Mouse (Mus musculus) heart, embryonic 15.5 days (tissue): ENCODE measurements around the gene Ccl17. TPM values are rescaled to one million over a fixed set of nuclear protein-coding genes. Genes with fewer than 3 reads are reported as not detected.
A peak's percentile ranks its signal among the peaks of the same experiment; 100 is the strongest.
"Not testable (repeated sequence)": the region's sequence is repeated elsewhere in the genome, so short reads cannot be mapped to it uniquely, and the experiment has no call there.

ENCODE experiments used
- ATAC-seq: fragments of 200-750 bp; cut with Nextera tagmentation; replicated peaks from 2 replicates; pipeline ENCODE4 v1.8.0; 2017; ENCODE audit warnings: low read depth, moderate TSS enrichment; ENCODE audit not compliant: insufficient number of reproducible peaks, insufficient read depth, low FRiP score
- H3K27ac ChIP-seq: fragments of 300-500 bp; sonication (generic); 2 replicates; pipeline ENCODE4 v1.5.1; 2015; ENCODE audit warnings: mild to moderate bottlenecking, inconsistent platforms
- H3K27me3 ChIP-seq: fragments of 300-500 bp; sonication (generic); 2 replicates; pipeline ENCODE4 v1.6.1; 2015; ENCODE audit warnings: inconsistent platforms
- H3K36me3 ChIP-seq: fragments of 300-500 bp; sonication (generic); 2 replicates; pipeline ENCODE4 v1.6.1; 2015; ENCODE audit warnings: mild to moderate bottlenecking, inconsistent platforms
- H3K4me1 ChIP-seq: fragments of 300-500 bp; sonication (generic); replicated peaks from 2 replicates; pipeline ENCODE4 v1.6.1; 2015; ENCODE audit warnings: inconsistent platforms
- H3K4me2 ChIP-seq: fragments of 300-500 bp; sonication (generic); 2 replicates; pipeline ENCODE4 v1.6.1; 2015; ENCODE audit warnings: inconsistent platforms, mild to moderate bottlenecking, moderate library complexity
- H3K4me3 ChIP-seq: fragments of 300-500 bp; sonication (generic); 2 replicates; pipeline ENCODE4 v1.5.1; 2015; ENCODE audit warnings: mild to moderate bottlenecking, inconsistent platforms
- H3K9ac ChIP-seq: fragments of 300-500 bp; sonication (generic); 2 replicates; pipeline ENCODE4 v1.6.1; 2015; ENCODE audit warnings: mild to moderate bottlenecking, inconsistent platforms
- H3K9me3 ChIP-seq: fragments of 300-500 bp; sonication (generic); replicated peaks from 2 replicates; pipeline ENCODE4 v1.6.1; 2016; ENCODE audit warnings: inconsistent platforms
- WGBS: fragments of 180-500 bp; shearing (Covaris S2); methylation state at CpG from one replicate; pipeline ENCODE4 v1.1.7; 2015; ENCODE audit warnings: mixed read lengths; 5-methylcytosine and 5-hydroxymethylcytosine counted together
- polyA plus RNA-seq: library from polyadenylated mRNA; unstranded; fragments of >200 nt; fragmentation: Nextera tagmentation; extraction: Ambion mirVana; gene quantifications from 2 replicates; pipeline ENCODE4 v1.2.1, GENCODE M21; 2015

The Ccl17 gene
- polyA plus RNA-seq, 1 experiment from 2014 or later, result 0.26 TPM

GRCm38 (mm10) chr8:94833901-94834405, 23.7 kb downstream of the Ccl17 start:
- H3K4me2 ChIP-seq, ATAC-seq, H3K4me3 ChIP-seq, H3K27me3 ChIP-seq, H3K9ac ChIP-seq, H3K27ac ChIP-seq, H3K9me3 ChIP-seq: not testable (repeated sequence)
- 74% methylated on average over 7 of the region's 7 CpGs for WGBS
- peaks cover 25% of the 10 kb centered on the region for H3K36me3 ChIP-seq
- peaks cover 17% of the 10 kb centered on the region for H3K4me1 ChIP-seq

GRCm38 (mm10) chr8:94835751-94836150, 25.5 kb downstream of the Ccl17 start:
- not testable (repeated sequence) for H3K4me2 ChIP-seq, ATAC-seq, H3K27ac ChIP-seq, H3K9me3 ChIP-seq, H3K4me3 ChIP-seq, H3K9ac ChIP-seq, H3K27me3 ChIP-seq
- 94% methylated on average over 13 of the region's 13 CpGs for WGBS
- H3K4me1 ChIP-seq, result peaks cover 17% of the 10 kb centered on the region
- peaks cover 13% of the 10 kb centered on the region for H3K36me3 ChIP-seq

GRCm38 (mm10) chr8:94836456-94837240, 26.4 kb downstream of the Ccl17 start:
- Histone ChIP-seq H3K4me1 (peaks cover 17% of the 10 kb centered on the region), H3K4me3 (peak overlapping the region; percentile 100), H3K4me2 (peak overlapping the region; percentile 91), H3K9me3 (no peaks in the 10 kb centered on the region), H3K27me3 (no peaks in the 10 kb centered on the region), H3K36me3 (peaks cover 6% of the 10 kb centered on the region), H3K9ac (peak overlapping the region; percentile 97), H3K27ac (no peak overlapping the region)
- 57% methylated on average over 11 of the region's 11 CpGs for WGBS
- ATAC-seq, result no peak

- Histone ChIP-seq H3K4me2 (peak within 1 kb of the TSS; percentile 91), H3K9me3 (no peaks in the 10 kb centered on the region), H3K4me3 (peak within 1 kb of the TSS; percentile 100), H3K27me3 (no peaks in the 10 kb centered on the region), H3K27ac (peak within 1 kb of the TSS; percentile 99), H3K9ac (peak within 1 kb of the TSS; percentile 97), H3K4me1 (peaks cover 17% of the 10 kb centered on the region), H3K36me3 (0 out of 2 replicates have a peak, but pooled peaks cover 4% of the 10 kb centered on the region)
- ATAC-seq, result peak; percentile 97
- WGBS, result under 1% methylated on average over 82 of the region's 82 CpGs
Measured at GRCm38 (mm10) chr8:94837662-94838574, 27.7 kb downstream of the Ccl17 start, which contains the start of the genes Coq9 and Ciapin1. Gene Coq9, plus strand, starts transcription at chr8:94838321. Gene Ciapin1, minus strand, starts transcription at chr8:94838358.

DNA sequence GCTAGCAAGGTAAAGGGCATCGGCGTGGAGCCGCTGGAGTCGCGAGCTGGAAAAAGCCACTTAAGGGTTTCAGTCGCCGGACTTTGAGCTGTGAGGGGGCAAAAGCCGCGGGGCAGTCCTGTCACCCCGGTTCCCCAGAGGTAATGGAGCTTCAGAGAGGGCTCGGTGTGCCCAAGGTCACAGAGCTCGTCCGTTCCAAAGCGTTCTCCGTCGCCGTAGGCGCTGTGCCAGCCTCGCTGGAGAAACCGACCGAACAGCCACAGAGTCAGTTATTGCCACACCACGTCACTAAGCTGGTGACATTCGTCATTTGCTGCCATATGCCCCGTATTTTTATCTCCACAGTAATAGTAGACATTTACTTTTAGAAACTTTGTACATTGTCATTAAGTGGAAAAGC, 28.3 kb downstream of the Ccl17 start:
- 0% methylated on average over 24 of the region's 24 CpGs for WGBS
- H3K9me3 ChIP-seq, result no peaks in the 10 kb centered on the region
- H3K27ac ChIP-seq, result peak overlapping the region; percentile 99
- H3K27me3 ChIP-seq, result no peaks in the 10 kb centered on the region
- peaks cover 17% of the 10 kb centered on the region for H3K4me1 ChIP-seq
- H3K4me3 ChIP-seq, result peak overlapping the region; percentile 100
- 0 out of 2 replicates have a peak, but pooled peaks cover 4% of the 10 kb centered on the region for H3K36me3 ChIP-seq
- peak overlapping the region; percentile 97 for H3K9ac ChIP-seq
- ATAC-seq, result peak; percentile 44
- H3K4me2 ChIP-seq, result peak overlapping the region; percentile 61

DNA sequence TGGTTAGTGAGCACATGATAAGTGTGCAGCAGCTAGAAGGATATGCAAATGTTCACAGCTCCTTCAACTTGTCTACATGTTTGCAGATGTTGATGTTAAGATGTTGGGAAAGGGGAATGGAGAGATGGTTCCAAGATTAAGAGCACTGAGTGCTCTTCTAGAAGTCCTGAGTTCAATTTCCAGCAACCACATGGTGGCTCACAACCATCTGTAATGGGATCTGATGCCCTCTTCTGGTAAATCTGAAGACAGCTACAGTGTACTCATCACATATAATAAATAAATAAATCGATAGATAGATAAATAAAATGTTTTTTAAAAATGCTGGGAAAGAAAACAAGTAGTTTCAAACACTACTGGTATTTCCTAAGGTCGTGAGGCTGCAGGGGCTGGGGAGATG, 30.9 kb downstream of the Ccl17 start:
- no peak overlapping the region for H3K4me3 ChIP-seq
- ATAC-seq, result no peak
- 53% methylated on average over 2 of the region's 2 CpGs for WGBS

GRCm38 (mm10) chr8:94850049-94850448, 39.8 kb downstream of the Ccl17 start:
- Histone ChIP-seq H3K27ac (no peak overlapping the region), H3K4me3 (no peak overlapping the region), H3K9ac (no peak overlapping the region), H3K36me3 (peaks cover 94% of the 10 kb centered on the region), H3K9me3 (no peaks in the 10 kb centered on the region), H3K4me1 (no peaks in the 10 kb centered on the region), H3K27me3 (no peaks in the 10 kb centered on the region), H3K4me2 (no peak overlapping the region)
- no peak for ATAC-seq
- 89% methylated on average over 5 of the region's 5 CpGs for WGBS

More for the DNA sequence above, 30.9 kb downstream of the Ccl17 start:
- H3K27me3 ChIP-seq, result no peaks in the 10 kb centered on the region
- H3K9me3 ChIP-seq, result no peaks in the 10 kb centered on the region
- H3K4me2 ChIP-seq, result no peak overlapping the region
- peaks cover 26% of the 10 kb centered on the region for H3K36me3 ChIP-seq
- no peak overlapping the region for H3K9ac ChIP-seq
- H3K4me1 ChIP-seq, result peaks cover 14% of the 10 kb centered on the region
- H3K27ac ChIP-seq, result no peak overlapping the region

- not testable (repeated sequence) for H3K9me3 ChIP-seq, H3K27me3 ChIP-seq, H3K4me3 ChIP-seq, H3K9ac ChIP-seq, H3K4me2 ChIP-seq, H3K27ac ChIP-seq, ATAC-seq
- 90% methylated on average over 11 of the region's 11 CpGs for WGBS
- Histone ChIP-seq H3K4me1 (peaks cover 12% of the 10 kb centered on the region), H3K36me3 (peaks cover 55% of the 10 kb centered on the region)
Measured at GRCm38 (mm10) chr8:94854761-94855160, 44.5 kb downstream of the Ccl17 start.

DNA sequence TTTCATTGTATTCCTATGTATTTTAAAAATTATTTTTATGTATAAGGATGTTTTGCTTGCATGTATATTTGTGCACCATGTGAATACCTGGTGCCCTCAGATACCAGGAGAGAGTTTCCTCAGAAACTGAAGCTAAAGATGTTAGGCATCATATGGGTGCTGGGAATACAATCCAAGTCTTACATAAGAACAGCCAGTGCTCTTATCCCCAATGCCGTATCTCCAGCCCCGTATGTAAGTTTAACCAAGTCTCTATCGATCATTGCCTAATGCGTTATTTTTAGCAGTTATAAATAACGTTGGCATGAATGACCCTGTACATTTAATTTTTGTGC, 46.7 kb downstream of the Ccl17 start:
- WGBS, result 27% methylated on average over 5 of the region's 5 CpGs
- peaks cover 49% of the 10 kb centered on the region for H3K36me3 ChIP-seq
- H3K27ac ChIP-seq, result no peak overlapping the region
- H3K9me3 ChIP-seq, result no peaks in the 10 kb centered on the region
- H3K4me3 ChIP-seq, result peak overlapping the region; percentile 69
- no peak for ATAC-seq
- H3K27me3 ChIP-seq, result no peaks in the 10 kb centered on the region
- no peak overlapping the region for H3K9ac ChIP-seq
- peak overlapping the region; percentile 42 for H3K4me2 ChIP-seq
- H3K4me1 ChIP-seq, result peaks cover 15% of the 10 kb centered on the region

DNA sequence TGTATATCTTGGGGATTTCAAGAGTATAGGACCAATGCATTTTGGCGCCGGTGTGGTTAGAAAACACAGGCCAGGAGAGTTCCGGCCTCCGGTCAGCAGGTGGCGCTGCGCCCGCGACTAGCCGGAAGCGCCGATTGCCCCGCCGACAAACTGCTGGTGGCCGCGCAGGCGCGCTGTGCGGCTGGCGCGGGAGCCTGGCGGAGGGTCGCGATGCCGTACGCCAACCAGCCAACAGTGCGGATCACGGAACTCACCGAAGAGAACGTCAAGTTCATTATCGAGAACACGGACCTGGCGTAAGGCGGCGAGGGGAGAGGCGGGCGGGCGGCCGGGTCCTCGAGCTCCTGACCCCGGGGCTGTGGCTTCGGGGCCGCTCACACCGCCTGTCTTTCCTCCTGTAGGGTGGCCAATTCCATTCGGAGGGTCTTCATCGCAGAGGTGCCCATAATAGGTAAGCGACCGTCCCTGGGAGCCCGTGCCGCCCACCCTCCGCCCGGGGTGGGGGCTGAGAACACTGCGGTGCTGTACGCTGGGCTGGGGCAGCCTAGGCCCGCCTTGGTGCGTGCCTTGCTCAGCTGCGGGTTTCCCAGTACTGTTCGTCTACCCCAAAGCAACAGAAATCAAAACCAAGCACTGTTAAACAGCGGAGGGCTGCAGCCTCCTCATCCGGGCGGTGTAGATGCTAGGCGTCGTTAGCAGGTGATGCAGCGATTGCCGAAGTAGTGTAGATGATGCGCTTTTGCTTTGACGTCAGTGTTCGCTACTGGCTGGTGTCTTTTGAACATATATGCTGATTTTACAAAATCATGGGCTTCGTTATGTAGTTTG, 47.3 kb downstream of the Ccl17 start, which contains the start of gene Polr2c:
TSS of gene Polr2c (plus strand) at position 105 of the 828 bp plus-strand sequence.
- H3K4me1 ChIP-seq, result peaks cover 15% of the 10 kb centered on the region
- H3K27me3 ChIP-seq, result no peaks in the 10 kb centered on the region
- WGBS, result under 1% methylated on average over 68 of the region's 68 CpGs
- peak; percentile 76 for ATAC-seq
- peak within 1 kb of the TSS; percentile 69 for H3K4me3 ChIP-seq
- H3K9ac ChIP-seq, result peak within 1 kb of the TSS; percentile 89
- H3K36me3 ChIP-seq, result peaks cover 48% of the 10 kb centered on the region
- H3K9me3 ChIP-seq, result no peaks in the 10 kb centered on the region
- H3K4me2 ChIP-seq, result peak within 1 kb of the TSS; percentile 77
- H3K27ac ChIP-seq, result peak within 1 kb of the TSS; percentile 64
